Mouse (Mus musculus) heart, postnatal 14 days (tissue): ENCODE data around the gene Prkag1. TPM values are rescaled to one million over a fixed set of nuclear protein-coding genes. Genes with fewer than 3 reads are reported as not detected.

Source experiments
- DNase-seq, 2 experiments: peaks; one replicate each; pipeline ENCODE4 v3.0.0; 2021 to 2022
- intact Hi-C: fragments of 180-260 bp; cut with DNase I; formaldehyde crosslinking; loops from one replicate; pipeline ENCODE4 v1.15.1; 2025
- total RNA-seq, 2 experiments: library from RNA; stranded (reverse); gene quantifications; 2 replicates each; pipeline ENCODE4 v1.2.3; 2021

Gene Prkag1
- total RNA-seq, 2 experiments from 2014 or later: 91.8 to 93.6 TPM

DNA sequence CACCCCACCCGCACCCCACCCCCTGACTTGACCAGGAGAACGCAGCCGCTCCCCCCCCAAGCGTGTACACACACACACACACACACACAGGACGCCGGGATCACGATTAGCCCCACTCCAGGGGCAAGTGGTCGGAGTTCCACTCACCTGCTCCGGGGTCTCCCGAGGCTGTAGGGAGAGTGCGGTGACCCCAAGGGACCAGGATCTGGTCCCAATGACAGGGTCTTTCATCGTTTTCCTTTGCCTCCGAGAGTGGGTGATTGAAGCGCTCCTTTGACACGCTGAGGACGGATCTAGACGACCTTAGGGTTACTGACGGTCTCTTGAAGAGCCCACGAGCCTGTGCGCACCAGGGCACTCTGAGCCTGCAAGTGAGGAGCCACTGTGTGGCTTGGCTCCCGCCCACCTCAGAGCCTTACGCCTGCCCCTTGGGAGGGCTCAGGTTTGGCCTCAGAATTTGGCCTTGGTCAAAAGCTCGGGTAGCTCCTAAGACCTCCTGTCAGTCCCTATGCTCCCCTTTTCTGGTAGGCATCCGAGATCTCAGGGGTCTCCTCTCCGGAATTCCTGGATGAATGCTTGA is 53.0 kb downstream of the Prkag1 start:
- no peak for DNase-seq
- intact Hi-C loops: no loop called here

DNA sequence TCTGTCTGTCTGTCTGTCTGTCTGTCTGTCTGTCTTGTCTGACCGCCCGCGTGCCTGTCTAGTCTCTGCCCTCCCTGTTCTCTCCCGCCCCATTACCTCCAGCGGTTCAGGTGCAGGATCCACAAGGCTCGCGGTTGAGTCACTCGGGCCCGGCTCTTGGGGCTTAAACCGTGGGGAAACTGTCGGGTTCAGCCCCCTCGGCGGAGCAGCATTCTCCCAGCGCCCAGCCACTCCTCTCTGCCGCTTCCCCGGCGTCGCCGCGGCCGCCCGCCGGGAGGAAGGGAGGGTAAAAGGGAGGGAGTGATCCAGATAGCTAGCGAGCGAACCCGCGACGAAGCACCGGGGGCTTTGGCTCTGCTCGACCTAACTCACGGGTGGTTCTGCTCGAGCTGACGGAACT is 53.6 kb downstream of the Prkag1 start, which contains the start of gene Wnt10b:
Gene Wnt10b (minus strand): TSS at position 389 of the 400 bp plus-strand sequence.
- no peak for DNase-seq
- intact Hi-C loops: no loop called here

DNA sequence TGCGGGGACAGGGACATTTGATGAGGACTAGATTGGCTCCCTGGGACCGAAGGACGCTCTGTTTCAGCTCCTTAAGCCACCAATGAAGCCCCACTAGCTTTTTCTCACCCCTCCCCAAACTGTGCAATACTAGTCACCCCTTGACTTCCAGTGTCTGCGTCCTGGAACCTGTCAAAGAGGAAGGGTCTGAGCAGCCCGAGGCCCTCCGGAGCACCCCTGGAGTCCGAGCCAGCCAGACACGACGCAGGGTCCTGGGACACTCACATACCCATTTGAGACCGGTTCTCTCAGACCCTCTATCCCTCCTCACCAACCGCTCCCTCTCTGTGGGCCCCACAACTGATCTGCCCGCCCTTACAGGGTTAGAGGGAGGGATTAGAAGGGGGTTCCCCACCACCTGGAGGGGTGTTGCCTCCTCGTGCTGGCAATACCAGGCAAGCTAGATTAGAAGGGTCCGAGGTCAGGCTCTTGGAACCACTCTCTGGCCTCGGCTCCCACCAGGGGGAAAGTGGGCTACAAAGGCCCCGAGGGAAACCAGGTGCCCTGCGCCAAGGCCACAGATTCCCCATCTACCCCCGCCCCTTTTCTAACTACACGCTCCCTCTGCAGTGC is 54.2 kb downstream of the Prkag1 start:
- intact Hi-C loops: no loop called here
- no peak for DNase-seq

- intact Hi-C loops: no loop called here
- DNase-seq: peak in 1 of 2 experiments; percentile 47
Measured at GRCm38 (mm10) chr15:98776280-98777004, 54.9 kb downstream of the Prkag1 start.

GRCm38 (mm10) chr15:98775533-98775932 is 55.8 kb downstream of the Prkag1 start:
- DNase-seq: no peak
- intact Hi-C loops: no loop called here

- DNase-seq: no peak
- intact Hi-C loops: no loop called here
Measured at GRCm38 (mm10) chr15:98774096-98774495, 57.2 kb downstream of the Prkag1 start.

DNA sequence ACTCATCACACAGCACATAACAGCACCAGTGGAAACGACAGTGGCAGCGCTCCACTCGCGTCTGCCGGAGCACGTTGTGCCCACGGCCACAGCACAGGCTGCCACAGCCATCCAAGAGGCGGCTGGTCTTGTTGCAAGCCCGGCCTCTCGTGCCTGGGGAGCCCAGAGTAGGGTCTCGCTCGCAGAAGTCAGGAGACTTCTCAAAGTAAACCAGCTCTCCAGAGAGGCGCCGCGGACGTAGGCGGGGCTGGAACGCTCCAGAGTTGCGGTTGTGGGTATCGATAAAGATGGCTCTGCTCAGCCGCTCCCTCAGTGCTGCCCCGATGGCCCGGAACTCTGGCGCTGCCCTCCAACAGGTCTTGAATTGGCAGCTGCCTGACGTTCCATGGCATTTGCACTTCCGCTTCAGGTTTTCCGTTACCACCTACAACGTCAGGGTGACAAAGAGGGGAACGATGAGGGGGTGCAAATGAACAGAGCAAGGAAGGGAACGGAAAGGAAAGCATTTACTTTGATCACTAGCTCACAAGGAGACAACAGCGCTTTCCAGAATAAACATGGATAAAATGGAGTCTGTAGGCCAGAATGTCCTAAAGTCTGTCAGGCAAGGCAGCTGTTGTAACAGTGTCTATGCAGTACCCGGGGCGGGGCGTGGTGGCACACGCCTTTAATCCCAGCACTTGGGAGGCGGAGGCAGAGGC is 58.7 kb downstream of the Prkag1 start:
- DNase-seq: no peak
- intact Hi-C loops: no loop called here

GRCm38 (mm10) chr15:98771813-98772425 is 59.4 kb downstream of the Prkag1 start:
- intact Hi-C loops: no loop called here
- DNase-seq: no peak

DNA sequence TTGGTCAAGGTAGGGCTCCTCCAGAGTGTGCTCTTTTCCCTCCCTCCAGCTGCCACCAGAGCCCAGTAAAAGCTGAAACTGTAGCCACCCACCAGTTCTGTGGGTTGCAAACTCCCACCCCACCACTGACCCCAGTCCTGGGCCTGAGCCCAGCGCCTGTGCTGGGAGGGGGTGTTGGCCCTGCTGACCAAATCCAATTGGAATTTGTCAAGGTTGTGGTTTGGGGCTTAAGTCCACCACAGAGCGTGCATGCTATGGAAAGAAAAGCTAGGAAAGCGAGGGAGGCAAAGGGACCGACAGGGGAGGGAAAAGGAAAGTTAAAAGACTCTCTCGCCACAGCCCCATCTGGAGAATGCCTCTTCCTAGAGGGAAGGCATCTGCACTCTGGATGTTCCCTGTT is 63.1 kb downstream of the Prkag1 start:
- no peak for DNase-seq
- intact Hi-C loops: no loop called here

DNA sequence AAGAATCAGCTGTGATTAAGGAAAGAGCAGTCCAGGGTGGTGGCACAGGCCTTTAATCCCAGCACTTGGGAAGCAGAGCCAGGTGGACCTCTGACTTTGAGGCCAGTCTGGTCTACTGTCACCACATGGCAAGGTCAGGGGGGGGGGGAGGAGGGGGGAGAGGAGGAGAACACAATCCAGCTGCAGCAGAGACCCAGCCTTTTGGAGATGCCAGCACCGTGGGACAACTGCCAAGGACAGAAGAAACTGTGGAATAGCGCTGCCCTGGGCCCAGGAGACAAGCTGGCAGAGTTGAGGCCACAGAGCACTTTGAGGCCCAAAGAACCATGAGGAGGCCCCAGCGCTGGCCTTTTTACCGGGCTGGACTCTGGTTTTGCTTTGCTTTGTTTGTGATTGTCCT is 65.4 kb downstream of the Prkag1 start:
- no peak for DNase-seq
- intact Hi-C loops: no loop called here

Other genes starting within 250 kb of the Prkag1 start
- 100 to 1,000 TPM; 199 to 209 TPM for gene Adcy6, start 221.4 kb downstream of the Prkag1 start, total RNA-seq
- gene Cacnb3, start 200.7 kb downstream of the Prkag1 start, total RNA-seq: 1 to 10 TPM; 8.0 to 8.8 TPM
- gene Ddx23, start 168.6 kb downstream of the Prkag1 start, total RNA-seq: 10 to 100 TPM; 51.0 to 53.9 TPM
- gene Rnd1, start 154.1 kb downstream of the Prkag1 start, total RNA-seq: 1 to 10 TPM in 1 of 2 experiments, under 1 TPM in 1; 0.69 to 1.0 TPM
- under 1 TPM; 0.29 to 0.72 TPM for gene Ccdc65, start 123.3 kb downstream of the Prkag1 start, total RNA-seq
- gene Fkbp11, start 103.3 kb downstream of the Prkag1 start, total RNA-seq: 1 to 10 TPM; 4.6 to 5.0 TPM
- 10 to 100 TPM; 26.4 to 26.6 TPM for gene Arf3, start 68.3 kb downstream of the Prkag1 start, total RNA-seq
- under 1 TPM; 0.45 to 0.61 TPM for gene Wnt10b, start 53.4 kb downstream of the Prkag1 start, total RNA-seq
- gene Wnt1, start 41.7 kb downstream of the Prkag1 start, total RNA-seq: not detected
- gene Ddn, start 22.0 kb downstream of the Prkag1 start, total RNA-seq: under 1 TPM; 0.20 to 0.31 TPM
- gene Kmt2d, start 39.7 kb upstream of the Prkag1 start, total RNA-seq: 10 to 100 TPM; 63.2 to 64.5 TPM
- gene Rhebl1, start 63.0 kb upstream of the Prkag1 start, total RNA-seq: 1 to 10 TPM; 1.6 to 2.0 TPM
- 1 to 10 TPM; 2.0 to 2.7 TPM for gene Dhh, start 67.0 kb upstream of the Prkag1 start, total RNA-seq
- gene Lmbr1l, start 86.7 kb upstream of the Prkag1 start, total RNA-seq: 10 to 100 TPM; 13.6 to 13.7 TPM
- gene Tuba1b, start 103.0 kb upstream of the Prkag1 start, total RNA-seq: 100 to 1,000 TPM; 164 to 218 TPM
- not detected for gene Gm49450, start 122.0 kb upstream of the Prkag1 start, total RNA-seq
- gene Tuba1a, start 122.2 kb upstream of the Prkag1 start, total RNA-seq: 100 to 1,000 TPM; 116 to 154 TPM
- 10 to 100 TPM; 42.2 to 57.4 TPM for gene Tuba1c, start 198.4 kb upstream of the Prkag1 start, total RNA-seq
- gene Prph, start 223.7 kb upstream of the Prkag1 start, total RNA-seq: under 1 TPM; 0.44 to 0.86 TPM
- gene Troap, start 243.1 kb upstream of the Prkag1 start, total RNA-seq: 1 to 10 TPM; 2.1 to 2.2 TPM